Mouse (Mus musculus) lung, postnatal 0 days (tissue): ENCODE measurements around the gene Gstp1. TPM values are rescaled to one million over a fixed set of nuclear protein-coding genes. Genes with fewer than 3 reads are reported as not detected.

Source experiments
- ATAC-seq: fragments of 200-750 bp; cut with Nextera tagmentation; 2 replicates; pipeline ENCODE4 v1.8.0; 2017; ENCODE audit warnings: moderate library complexity
- DNase-seq: peaks from one replicate; pipeline ENCODE4 v3.0.0-alpha.2; 2016; ENCODE audit warnings: low spot score
- H3K27ac ChIP-seq: fragments of 300-500 bp; sonication (generic); 2 replicates; pipeline ENCODE4 v1.5.1; 2014; ENCODE audit warnings: antibody characterized with exemption, mild to moderate bottlenecking, low read length, mixed read lengths
- H3K27me3 ChIP-seq: fragments of 300-500 bp; sonication (generic); replicated peaks from 2 replicates; pipeline ENCODE4 v1.6.1; 2014; ENCODE audit warnings: low read length, mixed read lengths; ENCODE audit not compliant: insufficient read depth
- H3K36me3 ChIP-seq: fragments of 300-500 bp; sonication (generic); 2 replicates; pipeline ENCODE4 v1.6.1; 2014; ENCODE audit warnings: low read length, mixed read lengths; ENCODE audit not compliant: insufficient read depth
- H3K4me1 ChIP-seq: fragments of 300-500 bp; sonication (generic); 2 replicates; pipeline ENCODE4 v1.6.1; 2014; ENCODE audit warnings: antibody characterized with exemption, low read depth, low read length, mixed read lengths; ENCODE audit not compliant: insufficient read depth
- H3K4me2 ChIP-seq: fragments of 300-500 bp; sonication (generic); replicated peaks from 2 replicates; pipeline ENCODE4 v1.6.1; 2014; ENCODE audit warnings: low read depth, mild to moderate bottlenecking, low read length, moderate library complexity, mixed read lengths
- H3K4me3 ChIP-seq: fragments of 300-500 bp; sonication (generic); 2 replicates; pipeline ENCODE4 v1.5.1; 2014; ENCODE audit warnings: low read depth, low read length
- H3K9ac ChIP-seq: fragments of 300-500 bp; sonication (generic); replicated peaks from 2 replicates; pipeline ENCODE4 v1.6.1; 2014; ENCODE audit warnings: low read depth, mild to moderate bottlenecking
- H3K9me3 ChIP-seq: fragments of 300-500 bp; sonication (generic); 2 replicates; pipeline ENCODE4 v1.6.1; 2016; ENCODE audit warnings: low read length, mixed read lengths
- CTCF ChIP-seq: IDR thresholded peaks from 2 replicates; pipeline ENCODE4 v1.5.1; 2016; ENCODE audit warnings: antibody characterized with exemption, mild to moderate bottlenecking
- EP300 ChIP-seq: IDR thresholded peaks from 2 replicates; pipeline ENCODE4 v1.6.1; 2016; ENCODE audit warnings: antibody characterized with exemption, mild to moderate bottlenecking, control low read depth
- WGBS: fragments of 180-500 bp; shearing (Covaris S2); extraction: QIAGEN DNeasy Blood & Tissue Kit; methylation state at CpG from one replicate; pipeline ENCODE4 v1.1.7; 2014; 5-methylcytosine and 5-hydroxymethylcytosine counted together
- polyA plus RNA-seq: library from polyadenylated mRNA; unstranded; fragments of >200 nt; fragmentation: Nextera tagmentation; extraction: Ambion mirVana; gene quantifications from 2 replicates; pipeline ENCODE4 v1.2.1, GENCODE M21; 2015

Gene Gstp1
- polyA plus RNA-seq, 1 experiment from 2014 or later: 288 TPM

- H3K27me3 ChIP-seq: no peaks in the 10 kb centered on the region
- ATAC-seq: no peak
- H3K4me3 ChIP-seq: no peak overlapping the region
- WGBS: 77% methylated on average over 11 of the region's 11 CpGs
- H3K9me3 ChIP-seq: no peaks in the 10 kb centered on the region
- no peaks in the 10 kb centered on the region for H3K36me3 ChIP-seq
- TF ChIP-seq EP300 (no peak), CTCF (no peak)
- no peaks in the 10 kb centered on the region for H3K4me1 ChIP-seq
- H3K4me2 ChIP-seq: no peak overlapping the region
- H3K27ac ChIP-seq: no peak overlapping the region
- no peak overlapping the region for H3K9ac ChIP-seq
- no peak for DNase-seq
Observed at GRCm38 (mm10) chr19:4082219-4082965, 44.6 kb upstream of the Gstp1 start.

DNA sequence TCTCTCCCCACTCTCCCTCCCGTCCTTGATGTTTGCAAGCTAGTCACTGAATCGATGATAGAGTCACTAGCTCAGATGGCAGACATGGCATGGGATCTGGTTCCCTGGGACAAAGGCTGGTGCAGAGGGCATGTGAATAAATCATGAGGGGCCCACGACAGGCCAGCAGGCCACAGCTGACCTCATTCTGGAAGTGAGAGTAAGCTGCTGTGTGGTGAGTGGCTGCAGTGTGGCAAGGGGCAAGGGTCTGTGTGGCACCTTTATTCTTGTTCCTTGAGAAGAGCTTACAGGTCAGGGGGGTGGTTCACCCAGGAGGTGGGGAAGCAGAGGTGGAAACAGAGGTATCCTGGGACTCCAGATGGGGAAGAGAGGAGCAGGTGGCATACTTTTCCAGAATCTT lies 43.6 kb upstream of the Gstp1 start, which contains the start of gene Cabp2:
Cabp2 (plus strand) TSS at position 185 of the 400 bp plus-strand sequence.
- H3K4me1 ChIP-seq: no peaks in the 10 kb centered on the region
- 54% methylated on average over 3 of the region's 3 CpGs for WGBS
- no peak within 1 kb of the TSS for H3K9ac ChIP-seq
- no peak within 1 kb of the TSS for H3K27ac ChIP-seq
- H3K4me3 ChIP-seq: no peak within 1 kb of the TSS
- no peaks in the 10 kb centered on the region for H3K9me3 ChIP-seq
- no peaks in the 10 kb centered on the region for H3K27me3 ChIP-seq
- no peak within 1 kb of the TSS for H3K4me2 ChIP-seq
- DNase-seq: no peak
- H3K36me3 ChIP-seq: no peaks in the 10 kb centered on the region
- no peak for TF ChIP-seq CTCF
- no peak for TF ChIP-seq EP300
- ATAC-seq: no peak

DNA sequence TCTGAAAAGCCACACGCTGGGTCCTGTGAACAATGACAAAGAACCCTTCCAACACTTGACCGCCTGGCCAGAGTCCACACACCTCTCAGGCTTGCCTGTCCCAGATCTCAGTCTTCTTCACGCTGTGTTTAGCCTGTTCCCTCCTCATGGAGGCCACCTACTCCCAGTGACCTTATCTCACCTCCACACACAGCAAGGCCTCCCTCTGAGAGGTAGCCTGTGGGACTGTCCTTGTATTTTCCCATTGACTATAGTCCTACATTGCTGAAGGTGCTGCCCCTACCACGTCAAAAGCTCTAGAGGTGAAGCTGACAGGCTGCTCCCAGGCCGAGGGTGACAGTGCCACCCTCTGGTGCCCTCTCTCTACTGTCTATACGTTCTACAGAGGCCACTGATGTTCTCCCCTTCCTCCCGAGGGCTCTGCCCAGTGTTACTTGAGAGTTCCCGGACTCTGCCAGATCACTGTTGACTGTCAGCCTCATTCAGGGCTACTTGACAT lies 42.8 kb upstream of the Gstp1 start:
- Histone ChIP-seq H3K36me3 (no peaks in the 10 kb centered on the region), H3K4me3 (no peak overlapping the region), H3K9me3 (no peaks in the 10 kb centered on the region), H3K4me2 (no peak overlapping the region), H3K27ac (no peak overlapping the region), H3K9ac (no peak overlapping the region), H3K27me3 (no peaks in the 10 kb centered on the region), H3K4me1 (no peaks in the 10 kb centered on the region)
- TF ChIP-seq EP300: no peak
- peak; percentile 55 for TF ChIP-seq CTCF
- ATAC-seq (peak; percentile 47; the same call in 1 of the 2 replicates), DNase-seq (peak; percentile 27)
- WGBS: 52% methylated on average over 8 of the region's 8 CpGs

DNA sequence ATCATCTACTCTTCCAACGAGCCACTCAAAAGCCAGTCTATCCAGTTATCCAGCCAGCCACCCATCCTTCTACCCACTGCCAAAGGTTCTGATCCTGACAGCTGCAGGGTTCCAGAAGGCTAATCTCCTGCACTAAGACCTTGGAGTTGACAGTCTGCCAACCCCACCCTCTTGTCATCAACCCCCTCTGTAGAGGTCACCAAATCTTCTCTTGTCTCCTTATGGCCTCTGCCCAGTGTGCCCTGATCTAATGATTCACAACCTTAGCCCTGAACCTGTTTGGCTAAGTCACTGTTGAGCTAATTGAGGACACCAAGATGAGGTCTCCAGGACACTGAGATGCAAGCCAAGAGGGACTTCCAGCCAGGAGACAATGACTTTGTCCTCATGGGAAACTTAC lies 41.8 kb upstream of the Gstp1 start:
- 75% methylated on average over 1 of the region's 1 CpGs for WGBS
- Histone ChIP-seq H3K4me3 (no peak overlapping the region), H3K27me3 (no peaks in the 10 kb centered on the region), H3K4me2 (no peak overlapping the region), H3K27ac (no peak overlapping the region), H3K4me1 (no peaks in the 10 kb centered on the region), H3K36me3 (no peaks in the 10 kb centered on the region), H3K9me3 (no peaks in the 10 kb centered on the region), H3K9ac (no peak overlapping the region)
- no peak for TF ChIP-seq CTCF
- TF ChIP-seq EP300: no peak
- ATAC-seq (no peak), DNase-seq (no peak)

GRCm38 (mm10) chr19:4075531-4075930 lies 37.7 kb upstream of the Gstp1 start:
- Histone ChIP-seq H3K4me2 (no peak overlapping the region), H3K27me3 (no peaks in the 10 kb centered on the region), H3K27ac (no peak overlapping the region), H3K4me1 (no peaks in the 10 kb centered on the region), H3K9me3 (no peaks in the 10 kb centered on the region), H3K36me3 (no peaks in the 10 kb centered on the region), H3K9ac (no peak overlapping the region), H3K4me3 (no peak overlapping the region)
- DNase-seq: no peak
- ATAC-seq: no peak
- no peak for TF ChIP-seq CTCF
- no peak for TF ChIP-seq EP300
- WGBS: 85% methylated on average over 1 of the region's 1 CpGs

GRCm38 (mm10) chr19:4072706-4073424 lies 35.1 kb upstream of the Gstp1 start:
- no peak for ATAC-seq
- TF ChIP-seq EP300 (no peak), CTCF (no peak)
- Histone ChIP-seq H3K27ac (no peak overlapping the region), H3K36me3 (no peaks in the 10 kb centered on the region), H3K9ac (no peak overlapping the region), H3K4me3 (no peak overlapping the region), H3K9me3 (no peaks in the 10 kb centered on the region), H3K4me2 (no peak overlapping the region), H3K4me1 (no peaks in the 10 kb centered on the region), H3K27me3 (no peaks in the 10 kb centered on the region)
- DNase-seq: no peak
- WGBS: 80% methylated on average over 6 of the region's 6 CpGs
